Mouse (Mus musculus) lung, postnatal 0 days (tissue): ENCODE measurements at regions not wholly inside any gene's neighbourhood (a gene's known extent, or its start where the extent isn't known, plus 50 kb on each side); places are given as distances from the start of the nearest gene placed in this dataset.

Experiments used
- ATAC-seq: fragments of 200-750 bp; cut with Nextera tagmentation; 2 replicates; pipeline ENCODE4 v1.8.0; 2017; ENCODE audit warnings: moderate library complexity
- DNase-seq: peaks from one replicate; pipeline ENCODE4 v3.0.0-alpha.2; 2016; ENCODE audit warnings: low spot score
- H3K27ac ChIP-seq: fragments of 300-500 bp; sonication (generic); 2 replicates; pipeline ENCODE4 v1.5.1; 2014; ENCODE audit warnings: antibody characterized with exemption, mild to moderate bottlenecking, low read length, mixed read lengths
- H3K27me3 ChIP-seq: fragments of 300-500 bp; sonication (generic); replicated peaks from 2 replicates; pipeline ENCODE4 v1.6.1; 2014; ENCODE audit warnings: low read length, mixed read lengths; ENCODE audit not compliant: insufficient read depth
- H3K36me3 ChIP-seq: fragments of 300-500 bp; sonication (generic); 2 replicates; pipeline ENCODE4 v1.6.1; 2014; ENCODE audit warnings: low read length, mixed read lengths; ENCODE audit not compliant: insufficient read depth
- H3K4me1 ChIP-seq: fragments of 300-500 bp; sonication (generic); 2 replicates; pipeline ENCODE4 v1.6.1; 2014; ENCODE audit warnings: antibody characterized with exemption, low read depth, low read length, mixed read lengths; ENCODE audit not compliant: insufficient read depth
- H3K4me2 ChIP-seq: fragments of 300-500 bp; sonication (generic); replicated peaks from 2 replicates; pipeline ENCODE4 v1.6.1; 2014; ENCODE audit warnings: low read depth, mild to moderate bottlenecking, low read length, moderate library complexity, mixed read lengths
- H3K4me3 ChIP-seq: fragments of 300-500 bp; sonication (generic); 2 replicates; pipeline ENCODE4 v1.5.1; 2014; ENCODE audit warnings: low read depth, low read length
- H3K9ac ChIP-seq: fragments of 300-500 bp; sonication (generic); replicated peaks from 2 replicates; pipeline ENCODE4 v1.6.1; 2014; ENCODE audit warnings: low read depth, mild to moderate bottlenecking
- H3K9me3 ChIP-seq: fragments of 300-500 bp; sonication (generic); 2 replicates; pipeline ENCODE4 v1.6.1; 2016; ENCODE audit warnings: low read length, mixed read lengths
- CTCF ChIP-seq: IDR thresholded peaks from 2 replicates; pipeline ENCODE4 v1.5.1; 2016; ENCODE audit warnings: antibody characterized with exemption, mild to moderate bottlenecking
- EP300 ChIP-seq: IDR thresholded peaks from 2 replicates; pipeline ENCODE4 v1.6.1; 2016; ENCODE audit warnings: antibody characterized with exemption, mild to moderate bottlenecking, control low read depth
- WGBS: fragments of 180-500 bp; shearing (Covaris S2); extraction: QIAGEN DNeasy Blood & Tissue Kit; methylation state at CpG from one replicate; pipeline ENCODE4 v1.1.7; 2014; 5-methylcytosine and 5-hydroxymethylcytosine counted together

DNA sequence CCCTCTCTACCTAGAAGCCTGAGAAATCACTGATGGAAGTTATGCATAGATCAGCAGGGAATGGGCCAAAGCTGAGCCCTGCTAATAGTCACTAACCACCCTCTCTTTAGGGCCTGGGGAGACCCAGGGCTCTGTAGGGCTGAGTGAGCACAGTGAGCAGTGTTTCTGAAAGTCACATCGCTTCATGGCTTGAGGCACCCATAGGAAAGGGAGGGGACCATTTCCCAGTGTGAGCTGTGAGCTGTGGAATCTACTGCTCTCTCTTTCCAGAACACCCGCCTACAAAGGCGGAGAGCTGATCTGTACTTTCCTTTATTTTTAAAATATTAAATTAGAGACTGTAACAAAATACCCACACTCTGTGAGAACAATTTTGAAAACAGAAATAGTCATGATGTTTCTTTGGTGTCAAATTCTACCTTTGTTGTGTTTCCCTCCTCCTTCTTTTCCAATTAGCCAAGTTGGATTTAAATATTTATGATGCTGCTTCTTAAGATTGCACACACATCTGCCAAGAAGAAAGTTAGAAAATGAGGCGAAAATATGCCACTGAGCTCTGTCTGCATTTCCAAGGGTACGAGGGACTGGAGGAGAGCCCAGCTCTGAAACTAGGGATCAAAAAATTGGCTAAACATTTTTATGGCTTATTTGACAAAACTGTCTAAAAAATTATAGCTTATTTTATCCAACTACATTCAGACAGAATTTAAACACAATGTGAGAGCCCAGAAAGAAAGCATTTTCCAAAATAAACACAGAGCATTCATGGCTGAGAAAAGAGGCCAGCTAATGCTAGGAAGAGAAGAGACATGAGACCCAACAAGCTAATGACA is 111.7 kb upstream of the Tmtc1 start:
- no peak overlapping the region for H3K9ac ChIP-seq
- no peak overlapping the region for H3K27ac ChIP-seq
- DNase-seq (no peak), ATAC-seq (no peak)
- no peaks in the 10 kb centered on the region for H3K4me1 ChIP-seq
- no peak overlapping the region for H3K4me3 ChIP-seq
- H3K9me3 ChIP-seq: no peaks in the 10 kb centered on the region
- H3K4me2 ChIP-seq: no peak overlapping the region
- H3K36me3 ChIP-seq: no peaks in the 10 kb centered on the region
- 75% methylated on average over 5 of the region's 5 CpGs for WGBS
- TF ChIP-seq EP300: no peak
- no peak for TF ChIP-seq CTCF
- no peaks in the 10 kb centered on the region for H3K27me3 ChIP-seq

GRCm38 (mm10) chr6:148554463-148554862 is 110.3 kb upstream of the Tmtc1 start:
- Histone ChIP-seq H3K4me1 (no peaks in the 10 kb centered on the region), H3K27me3 (no peaks in the 10 kb centered on the region), H3K36me3 (no peaks in the 10 kb centered on the region), H3K27ac (no peak overlapping the region), H3K9me3 (no peaks in the 10 kb centered on the region), H3K4me3 (no peak overlapping the region), H3K4me2 (no peak overlapping the region), H3K9ac (no peak overlapping the region)
- WGBS: 90% methylated on average over 3 of the region's 3 CpGs
- ATAC-seq (no peak), DNase-seq (no peak)
- TF ChIP-seq CTCF (no peak), EP300 (no peak)

DNA sequence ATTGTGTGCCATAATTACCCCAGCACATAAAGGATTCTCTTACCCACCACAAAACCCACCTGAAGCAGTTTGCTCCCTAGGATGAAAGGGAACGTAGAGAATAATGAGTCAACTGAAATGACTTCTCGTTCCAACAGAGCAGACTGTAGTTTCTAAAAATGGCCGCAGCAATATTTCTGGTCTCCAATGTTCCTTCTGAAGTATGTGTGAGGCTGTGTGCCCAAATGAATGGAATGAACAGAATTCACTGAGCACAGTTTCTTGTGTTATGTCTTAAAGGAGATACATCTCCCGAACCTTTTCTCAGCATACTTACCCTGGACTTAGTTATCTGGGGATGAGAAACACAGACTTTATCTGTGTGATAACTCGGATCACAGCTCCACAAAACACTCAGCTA is 109.4 kb upstream of the Tmtc1 start:
- WGBS: 63% methylated on average over 5 of the region's 5 CpGs
- no peak for DNase-seq
- Histone ChIP-seq H3K4me3 (no peak overlapping the region), H3K27me3 (no peaks in the 10 kb centered on the region), H3K9ac (no peak overlapping the region), H3K27ac (no peak overlapping the region), H3K4me1 (no peaks in the 10 kb centered on the region), H3K36me3 (no peaks in the 10 kb centered on the region), H3K4me2 (no peak overlapping the region), H3K9me3 (no peaks in the 10 kb centered on the region)
- ATAC-seq: no peak
- TF ChIP-seq CTCF: no peak
- no peak for TF ChIP-seq EP300

DNA sequence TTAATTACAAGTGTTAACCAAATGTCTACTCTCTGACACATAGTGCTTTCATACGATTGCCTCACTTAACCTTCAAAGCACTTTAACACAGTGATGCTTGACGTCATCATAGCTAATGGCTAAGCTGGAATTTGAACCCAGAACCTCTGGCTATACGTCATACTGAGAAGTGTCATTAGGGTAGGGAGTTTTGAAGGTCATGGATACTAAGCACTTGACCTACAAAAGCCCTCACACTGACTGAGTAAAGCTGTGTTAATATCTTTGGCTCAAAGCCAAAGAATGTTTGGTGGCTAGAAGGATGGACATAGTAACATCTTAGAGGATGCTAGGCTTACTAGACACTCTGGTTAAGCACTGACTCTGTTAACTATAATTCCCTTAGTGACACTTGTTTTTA is 106.9 kb upstream of the Tmtc1 start:
- H3K36me3 ChIP-seq: no peaks in the 10 kb centered on the region
- H3K27me3 ChIP-seq: no peaks in the 10 kb centered on the region
- no peak for DNase-seq
- no peak overlapping the region for H3K9ac ChIP-seq
- H3K4me3 ChIP-seq: no peak overlapping the region
- no peaks in the 10 kb centered on the region for H3K9me3 ChIP-seq
- H3K27ac ChIP-seq: no peak overlapping the region
- whole genome bisulfite sequencing: 40% methylated on average over 3 of the region's 3 CpGs
- no peak for TF ChIP-seq CTCF
- TF ChIP-seq EP300: no peak
- ATAC-seq: no peak
- no peaks in the 10 kb centered on the region for H3K4me1 ChIP-seq
- H3K4me2 ChIP-seq: no peak overlapping the region

DNA sequence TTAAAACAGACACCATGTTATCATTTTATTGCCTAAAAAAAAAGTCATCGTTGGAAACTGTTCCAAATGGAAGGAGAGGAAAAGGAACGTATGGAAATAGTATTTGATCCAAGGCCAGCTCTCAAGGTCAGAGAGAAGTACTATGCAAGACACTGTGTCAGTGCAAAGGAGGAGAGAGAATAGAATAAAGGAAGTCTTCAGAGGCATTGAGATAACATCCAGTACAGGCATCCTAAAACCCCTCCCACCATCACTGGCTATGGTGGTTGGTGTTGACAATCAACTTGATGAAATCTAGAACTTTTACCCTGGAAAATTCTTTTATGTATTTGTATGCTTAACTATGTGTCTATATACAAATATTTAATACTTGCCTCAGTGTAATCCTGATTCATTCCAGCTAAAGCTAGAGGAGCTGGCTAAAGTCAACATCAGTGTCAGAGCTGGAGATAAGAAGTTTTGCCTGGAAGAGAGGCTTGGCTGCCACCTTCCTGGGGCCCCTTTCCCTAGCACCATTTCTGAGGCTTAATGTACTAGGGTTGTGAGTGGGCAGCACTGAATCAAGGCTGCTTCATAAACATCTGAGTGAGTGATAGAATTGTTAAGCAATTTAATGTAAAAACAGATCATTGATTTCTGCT is 104.1 kb upstream of the Tmtc1 start:
- H3K27ac ChIP-seq: no peak overlapping the region
- no peak overlapping the region for H3K9ac ChIP-seq
- H3K4me1 ChIP-seq: no peaks in the 10 kb centered on the region
- no peak overlapping the region for H3K4me2 ChIP-seq
- TF ChIP-seq EP300 (no peak), CTCF (no peak)
- H3K9me3 ChIP-seq: no peaks in the 10 kb centered on the region
- no peaks in the 10 kb centered on the region for H3K36me3 ChIP-seq
- no peaks in the 10 kb centered on the region for H3K27me3 ChIP-seq
- DNase-seq (no peak), ATAC-seq (no peak)
- no peak overlapping the region for H3K4me3 ChIP-seq
- 38% methylated on average over 2 of the region's 2 CpGs for WGBS

DNA sequence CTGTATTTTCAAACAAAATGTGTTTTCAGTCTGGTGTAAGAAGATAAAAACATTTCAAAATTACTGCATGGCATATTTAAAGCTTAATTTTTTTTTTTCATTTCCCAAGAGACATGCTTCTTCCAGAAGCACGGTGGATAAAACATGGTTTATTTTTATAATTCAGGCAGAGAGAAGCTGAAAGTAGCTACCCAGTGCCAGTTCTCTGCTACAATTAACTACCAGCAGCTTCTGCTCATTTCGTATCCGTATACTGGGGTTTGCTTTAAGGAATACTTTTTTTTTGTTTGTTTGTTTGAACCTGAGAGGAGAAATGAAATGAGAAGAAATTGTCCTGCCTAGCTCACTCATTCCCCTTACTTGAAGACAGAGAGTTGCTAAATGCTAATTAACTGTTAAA is 98.9 kb upstream of the Tmtc1 start:
- Histone ChIP-seq H3K36me3 (no peaks in the 10 kb centered on the region), H3K27me3 (no peaks in the 10 kb centered on the region), H3K4me2 (no peak overlapping the region), H3K4me3 (no peak overlapping the region), H3K9ac (no peak overlapping the region), H3K4me1 (no peaks in the 10 kb centered on the region), H3K27ac (no peak overlapping the region), H3K9me3 (no peaks in the 10 kb centered on the region)
- DNase-seq (no peak), ATAC-seq (no peak)
- no peak for TF ChIP-seq EP300
- TF ChIP-seq CTCF: no peak
- WGBS: 55% methylated on average over 3 of the region's 3 CpGs
